Mouse (Mus musculus): ENCODE measurements around the gene Macrod2. TPM values are rescaled to one million over a fixed set of nuclear protein-coding genes. Genes with fewer than 3 reads are reported as not detected.

Gene Macrod2
- polyA plus RNA-seq, 1 experiment = 57.8 TPM

DNA sequence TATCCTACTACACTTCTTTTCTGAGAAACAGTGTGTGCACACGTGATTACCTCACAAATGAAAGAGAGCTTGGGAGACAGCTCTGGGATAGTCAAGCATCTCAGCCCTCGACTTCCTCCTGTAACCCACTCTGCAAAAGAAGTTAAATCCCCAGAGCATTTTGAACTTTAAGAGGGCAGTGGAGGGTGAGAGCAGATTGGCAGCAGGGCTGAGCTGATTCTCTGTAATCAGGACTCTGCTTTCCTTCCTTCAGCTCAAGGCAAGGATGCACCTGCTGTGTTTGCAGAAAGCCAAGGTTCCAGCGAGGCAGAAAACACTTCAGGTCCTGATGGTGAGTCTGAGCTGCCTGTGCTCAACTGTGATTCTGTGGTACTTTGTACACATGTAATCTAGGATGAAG is 1978.9 kb downstream of the Macrod2 start:
- Histone ChIP-seq H3K9me3 (no peaks in the 10 kb centered on the region), H3K4me3 (replicated peaks) (no peak overlapping the region), H3K36me3 (replicated peaks; ENCODE audit: low read length) (no peaks in the 10 kb centered on the region), H3K4me1 (no peaks in the 10 kb centered on the region), H3K27me3 (replicated peaks) (no peaks in the 10 kb centered on the region)
- TF ChIP-seq GATA1 (IDR thresholded peaks at IDR 0.05; ENCODE audit: borderline replicate concordance, low read length) = no peak
- no peak for TF ChIP-seq FLI1 (IDR thresholded peaks at IDR 0.05; ENCODE audit: low read length)

GRCm38 (mm10) chr2:142380563-142380962 is 1985.5 kb downstream of the Macrod2 start:
- no peaks in the 10 kb centered on the region for H3K36me3 ChIP-seq (replicated peaks; ENCODE audit: low read length)
- TF ChIP-seq GATA1 (IDR thresholded peaks at IDR 0.05; ENCODE audit: borderline replicate concordance, low read length) = no peak
- no peak for TF ChIP-seq FLI1 (IDR thresholded peaks at IDR 0.05; ENCODE audit: low read length)
- peaks cover 4% of the 10 kb centered on the region; the same call in 1 of the 2 replicates for H3K9me3 ChIP-seq
- H3K4me3 ChIP-seq (replicated peaks) = no peak overlapping the region
- no peaks in the 10 kb centered on the region for H3K4me1 ChIP-seq
- H3K27me3 ChIP-seq (replicated peaks) = no peaks in the 10 kb centered on the region

GRCm38 (mm10) chr2:142381081-142381579 is 1986.0 kb downstream of the Macrod2 start:
- Histone ChIP-seq H3K4me1 (no peaks in the 10 kb centered on the region), H3K4me3 (replicated peaks) (no peak overlapping the region), H3K9me3 (peaks cover 4% of the 10 kb centered on the region; the same call in 1 of the 2 replicates), H3K27me3 (replicated peaks) (no peaks in the 10 kb centered on the region), H3K36me3 (replicated peaks; ENCODE audit: low read length) (no peaks in the 10 kb centered on the region)
- TF ChIP-seq GATA1 (IDR thresholded peaks at IDR 0.05; ENCODE audit: borderline replicate concordance, low read length) (no peak), FLI1 (IDR thresholded peaks at IDR 0.05; ENCODE audit: low read length) (no peak)

DNA sequence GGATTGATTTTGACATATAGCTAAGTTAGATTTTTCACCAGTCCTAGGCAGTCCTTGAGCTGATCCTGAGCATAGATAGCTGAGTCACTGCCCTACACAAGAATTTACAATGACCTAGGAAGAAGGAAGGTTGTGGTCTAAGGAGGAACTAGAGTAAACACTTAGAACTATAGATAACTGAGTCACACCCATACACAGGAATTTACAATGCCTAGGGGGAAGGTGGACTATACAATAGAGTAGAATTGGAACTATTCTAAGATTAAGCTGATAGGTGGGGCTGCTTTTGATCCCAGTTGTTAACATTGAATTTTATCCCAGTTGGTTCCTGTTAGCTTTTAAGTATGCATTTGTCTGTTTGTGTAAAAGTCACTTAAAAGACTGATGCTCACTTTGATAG is 1998.4 kb downstream of the Macrod2 start:
- TF ChIP-seq GATA1 (IDR thresholded peaks at IDR 0.05; ENCODE audit: borderline replicate concordance, low read length) = no peak
- no peak for TF ChIP-seq FLI1 (IDR thresholded peaks at IDR 0.05; ENCODE audit: low read length)
- Histone ChIP-seq H3K27me3 (replicated peaks) (no peaks in the 10 kb centered on the region), H3K4me1 (no peaks in the 10 kb centered on the region), H3K4me3 (replicated peaks) (no peak overlapping the region), H3K36me3 (replicated peaks; ENCODE audit: low read length) (no peaks in the 10 kb centered on the region), H3K9me3 (no peaks in the 10 kb centered on the region)

GRCm38 (mm10) chr2:142399490-142399889 is 2004.4 kb downstream of the Macrod2 start:
- Histone ChIP-seq H3K4me3 (replicated peaks) (no peak overlapping the region), H3K4me1 (no peaks in the 10 kb centered on the region), H3K27me3 (replicated peaks) (no peaks in the 10 kb centered on the region), H3K36me3 (replicated peaks; ENCODE audit: low read length) (no peaks in the 10 kb centered on the region), H3K9me3 (peaks cover 17% of the 10 kb centered on the region)
- TF ChIP-seq FLI1 (IDR thresholded peaks at IDR 0.05; ENCODE audit: low read length) (no peak), GATA1 (IDR thresholded peaks at IDR 0.05; ENCODE audit: borderline replicate concordance, low read length) (no peak)

DNA sequence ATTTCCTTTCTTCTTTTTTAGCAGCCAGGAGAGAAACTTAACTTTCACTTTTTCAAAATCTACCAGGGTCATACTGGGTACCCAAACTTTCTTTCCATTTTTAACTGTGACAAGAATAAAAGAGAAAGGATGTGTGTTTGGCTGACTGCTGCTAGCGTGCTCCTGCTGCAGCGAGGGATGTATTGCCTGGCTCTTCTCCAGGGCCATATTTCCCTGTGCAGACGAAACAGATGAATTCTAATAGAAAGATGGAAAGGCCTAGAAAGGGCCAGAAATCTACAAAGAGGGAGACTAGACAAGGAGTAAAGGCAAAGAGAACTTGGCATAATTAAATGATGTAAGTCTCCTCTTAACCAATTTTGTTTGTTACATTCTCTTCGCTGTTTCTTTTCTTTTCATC is 2005.7 kb downstream of the Macrod2 start:
- H3K4me1 ChIP-seq = no peaks in the 10 kb centered on the region
- H3K4me3 ChIP-seq (replicated peaks) = no peak overlapping the region
- no peaks in the 10 kb centered on the region for H3K27me3 ChIP-seq (replicated peaks)
- no peaks in the 10 kb centered on the region for H3K36me3 ChIP-seq (replicated peaks; ENCODE audit: low read length)
- TF ChIP-seq FLI1 (IDR thresholded peaks at IDR 0.05; ENCODE audit: low read length) = no peak
- TF ChIP-seq GATA1 (IDR thresholded peaks at IDR 0.05; ENCODE audit: borderline replicate concordance, low read length) = no peak
- H3K9me3 ChIP-seq = peaks cover 25% of the 10 kb centered on the region

GRCm38 (mm10) chr2:142401359-142401758 is 2006.2 kb downstream of the Macrod2 start:
- Histone ChIP-seq H3K36me3 (replicated peaks; ENCODE audit: low read length) (no peaks in the 10 kb centered on the region), H3K9me3 (peaks cover 27% of the 10 kb centered on the region), H3K4me3 (replicated peaks) (no peak overlapping the region), H3K4me1 (no peaks in the 10 kb centered on the region), H3K27me3 (replicated peaks) (no peaks in the 10 kb centered on the region)
- TF ChIP-seq GATA1 (IDR thresholded peaks at IDR 0.05; ENCODE audit: borderline replicate concordance, low read length) (no peak), FLI1 (IDR thresholded peaks at IDR 0.05; ENCODE audit: low read length) (no peak)

GRCm38 (mm10) chr2:142403394-142403793 is 2008.3 kb downstream of the Macrod2 start:
- Histone ChIP-seq H3K27me3 (replicated peaks) (no peaks in the 10 kb centered on the region), H3K4me3 (replicated peaks) (no peak overlapping the region), H3K36me3 (replicated peaks; ENCODE audit: low read length) (no peaks in the 10 kb centered on the region), H3K4me1 (no peaks in the 10 kb centered on the region), H3K9me3 (peaks cover 27% of the 10 kb centered on the region)
- TF ChIP-seq GATA1 (IDR thresholded peaks at IDR 0.05; ENCODE audit: borderline replicate concordance, low read length) = no peak
- no peak for TF ChIP-seq FLI1 (IDR thresholded peaks at IDR 0.05; ENCODE audit: low read length)

DNA sequence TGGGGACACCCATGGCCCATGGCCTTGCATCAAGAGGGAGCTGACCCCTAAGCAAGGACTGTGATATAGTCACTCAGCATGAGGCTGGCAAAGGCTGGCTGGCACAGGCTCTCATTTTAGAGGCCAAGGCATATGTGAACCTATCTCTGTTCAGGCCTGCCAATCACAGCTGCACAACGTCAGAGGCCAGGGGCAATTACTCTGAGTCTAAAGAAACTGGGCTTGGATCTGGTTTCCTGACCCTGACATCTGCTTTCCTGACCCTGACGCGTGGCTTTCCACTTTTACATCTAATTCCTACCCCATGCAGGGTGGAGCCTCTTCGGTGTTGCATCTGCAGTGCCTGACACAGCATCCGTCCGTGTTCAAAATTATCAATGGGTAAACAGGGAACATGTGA is 2009.2 kb downstream of the Macrod2 start:
- no peak for TF ChIP-seq GATA1 (IDR thresholded peaks at IDR 0.05; ENCODE audit: borderline replicate concordance, low read length)
- TF ChIP-seq FLI1 (IDR thresholded peaks at IDR 0.05; ENCODE audit: low read length) = no peak
- H3K4me1 ChIP-seq = no peaks in the 10 kb centered on the region
- no peaks in the 10 kb centered on the region for H3K36me3 ChIP-seq (replicated peaks; ENCODE audit: low read length)
- no peaks in the 10 kb centered on the region for H3K27me3 ChIP-seq (replicated peaks)
- H3K4me3 ChIP-seq (replicated peaks) = peak overlapping the region; percentile 20
- peaks cover 27% of the 10 kb centered on the region for H3K9me3 ChIP-seq

- Histone ChIP-seq H3K4me3 (replicated peaks) (no peak overlapping the region), H3K27me3 (replicated peaks) (no peaks in the 10 kb centered on the region), H3K9me3 (peaks cover 24% of the 10 kb centered on the region), H3K4me1 (no peaks in the 10 kb centered on the region), H3K36me3 (replicated peaks; ENCODE audit: low read length) (no peaks in the 10 kb centered on the region)
- TF ChIP-seq FLI1 (IDR thresholded peaks at IDR 0.05; ENCODE audit: low read length) = no peak
- TF ChIP-seq GATA1 (IDR thresholded peaks at IDR 0.05; ENCODE audit: borderline replicate concordance, low read length) = no peak
Observed at GRCm38 (mm10) chr2:142407341-142407740, 2012.2 kb downstream of the Macrod2 start.

GRCm38 (mm10) chr2:142410124-142410523 is 2015.0 kb downstream of the Macrod2 start:
- TF ChIP-seq GATA1 (IDR thresholded peaks at IDR 0.05; ENCODE audit: borderline replicate concordance, low read length) = no peak
- TF ChIP-seq FLI1 (IDR thresholded peaks at IDR 0.05; ENCODE audit: low read length) = no peak
- no peaks in the 10 kb centered on the region for H3K4me1 ChIP-seq
- no peak overlapping the region for H3K4me3 ChIP-seq (replicated peaks)
- H3K9me3 ChIP-seq = peaks cover 10% of the 10 kb centered on the region; the same call in 1 of the 2 replicates
- no peaks in the 10 kb centered on the region for H3K36me3 ChIP-seq (replicated peaks; ENCODE audit: low read length)
- H3K27me3 ChIP-seq (replicated peaks) = no peaks in the 10 kb centered on the region

Data from megakaryocyte, embryonic 14.5 days (primary cell).